Mouse (Mus musculus) ES-E14 (cell line): ENCODE results near the gene Med13l. TPM values are rescaled to one million over a fixed set of nuclear protein-coding genes. Genes with fewer than 3 reads are reported as not detected.

Experiments
- DNase-seq: peaks from one replicate; pipeline ENCODE4 v3.0.0-alpha.2; 2013; ENCODE audit warnings: low read depth, low spot score
- H3K27ac ChIP-seq: 2 replicates; pipeline ENCODE4 v1.5.1; 2012; ENCODE audit warnings: low read depth, mild to moderate bottlenecking, low read length, moderate library complexity, mixed read lengths; ENCODE audit not compliant: poor library complexity, insufficient read depth, severe bottlenecking
- H3K36me3 ChIP-seq: 2 replicates; pipeline ENCODE4 v1.6.1; 2012; ENCODE audit warnings: mild to moderate bottlenecking, low read length, moderate library complexity, mixed read lengths; ENCODE audit not compliant: control insufficient read depth, poor library complexity, insufficient read depth, severe bottlenecking
- H3K4me1 ChIP-seq, 2 experiments: fragments of 150-350 bp in 1 of 2; sonication (generic) in 1 of 2; 2 replicates each; pipeline ENCODE4 v1.6.1; 2012; ENCODE audit warnings: low read length in 2 of 2, mild to moderate bottlenecking in 1 of 2, mixed read lengths in 1 of 2; ENCODE audit not compliant: control insufficient read depth in 2 of 2, insufficient read depth in 2 of 2, poor library complexity in 1 of 2
- H3K4me3 ChIP-seq, 2 experiments: fragments of 150-350 bp in 1 of 2; sonication (generic) in 1 of 2; 2 replicates each; pipeline ENCODE4 v1.5.1; 2012; ENCODE audit warnings: low read length in 2 of 2, low read depth in 1 of 2, mild to moderate bottlenecking in 1 of 2, mixed read lengths in 1 of 2; ENCODE audit not compliant: insufficient read depth in 1 of 2, poor library complexity in 1 of 2, severe bottlenecking in 1 of 2
- H3K9ac ChIP-seq: 2 replicates; pipeline ENCODE4 v1.6.1; 2012; ENCODE audit warnings: low read depth, mild to moderate bottlenecking, low read length, mixed read lengths; ENCODE audit not compliant: poor library complexity, insufficient read depth, severe bottlenecking
- H3K9me3 ChIP-seq: fragments of 150-350 bp; sonication (generic); 2 replicates; pipeline ENCODE4 v1.6.1; 2012; ENCODE audit warnings: low read depth, mild to moderate bottlenecking, low read length; ENCODE audit not compliant: control insufficient read depth, insufficient read depth
- CHD2 ChIP-seq: IDR thresholded peaks from 2 replicates; pipeline ENCODE4 v1.6.1; 2014; ENCODE audit warnings: mild to moderate bottlenecking, low read depth, low read length, inconsistent platforms
- HCFC1 ChIP-seq: IDR thresholded peaks from 2 replicates; pipeline ENCODE4 v1.6.1; 2012; ENCODE audit warnings: low read length, inconsistent platforms, borderline replicate concordance; ENCODE audit not compliant: insufficient read depth
- MAFK ChIP-seq: IDR thresholded peaks from 2 replicates; pipeline ENCODE4 v1.6.1; 2014; ENCODE audit warnings: mild to moderate bottlenecking, low read depth, low read length, inconsistent platforms; ENCODE audit not compliant: insufficient read depth
- ZC3H11A ChIP-seq: IDR thresholded peaks from 2 replicates; pipeline ENCODE4 v1.6.1; 2012; ENCODE audit warnings: low read depth, mild to moderate bottlenecking, inconsistent platforms, low read length, borderline replicate concordance
- ZNF384 ChIP-seq: IDR thresholded peaks from 2 replicates; pipeline ENCODE4 v1.6.1; 2012; ENCODE audit warnings: low read depth, low read length, inconsistent platforms
- in situ Hi-C, 2 experiments: fragments of 600-800 bp; cut with MboI; formaldehyde crosslinking; loops; one replicate each; pipeline ENCODE4 v1.15.1; 2025; ENCODE audit warnings: low sequenced_read_pairs in 2 of 2, inconsistent platforms in 1 of 2; ENCODE audit not compliant: unreplicated experiment in 2 of 2
- total RNA-seq: library from RNA; depleted of rRNA; stranded (reverse); fragments of 300-350 nt; gene quantifications from 2 replicates; pipeline ENCODE4 v1.2.3, GENCODE M21; 2012

Gene Med13l
- total RNA-seq, 1 experiment = 52.4 TPM

DNA sequence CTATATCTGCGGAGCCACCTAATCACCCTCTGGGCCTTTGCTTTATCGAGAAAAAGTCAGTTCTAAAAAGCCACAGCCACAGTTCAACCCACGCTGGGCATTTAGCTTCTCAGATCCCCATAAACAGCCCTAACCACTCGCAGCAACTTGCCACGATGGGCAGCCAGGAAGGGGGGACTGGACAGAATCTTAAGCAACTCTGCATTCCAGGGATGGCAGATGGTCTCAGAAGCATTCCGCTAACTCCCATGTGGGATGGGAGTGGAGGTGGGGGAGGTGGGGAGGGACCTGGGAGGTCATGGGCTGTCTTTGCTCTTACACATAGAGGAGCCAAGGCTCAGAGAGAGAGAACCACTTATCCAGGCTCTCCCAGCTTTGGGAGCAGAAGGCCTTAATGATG is 44.0 kb upstream of the Med13l start:
- Histone ChIP-seq H3K4me1 (peaks cover 25 to 47% of the 10 kb centered on the region in 2 experiments), H3K9ac (peak overlapping the region; percentile 26; the same call in 1 of the 2 replicates), H3K27ac (peak overlapping the region; percentile 50; the same call in 1 of the 2 replicates), H3K9me3 (no peaks in the 10 kb centered on the region), H3K36me3 (no peaks in the 10 kb centered on the region), H3K4me3 (peak overlapping the region in 1 of 2 experiments; percentile 2; a peak in 1 of 4 replicates)
- DNase-seq = no peak
- in situ Hi-C loops = no loop called here
- TF ChIP-seq MAFK = no peak
- TF ChIP-seq CHD2 = no peak
- TF ChIP-seq HCFC1 = no peak
- no peak for TF ChIP-seq ZNF384
- no peak for TF ChIP-seq ZC3H11A

DNA sequence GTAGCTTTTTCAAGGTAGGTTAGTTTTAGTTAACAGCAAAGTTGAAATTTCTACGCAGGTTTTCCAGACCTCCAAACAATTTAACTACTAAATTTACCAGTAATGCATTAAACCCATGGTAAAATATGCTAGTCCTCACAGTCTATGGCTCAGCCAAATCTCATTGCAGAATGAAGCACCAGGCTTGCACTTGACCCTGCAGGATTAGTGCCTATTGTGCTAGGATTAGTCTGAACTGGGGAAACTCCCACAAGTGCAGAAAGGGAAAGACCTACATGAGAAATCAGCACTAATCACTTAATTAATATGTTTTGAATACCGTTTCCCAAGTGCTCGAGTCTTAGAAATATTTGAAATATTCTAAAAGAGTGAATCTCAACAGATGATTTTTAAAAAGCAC is 40.0 kb upstream of the Med13l start:
- Histone ChIP-seq H3K36me3 (no peaks in the 10 kb centered on the region), H3K4me3 (no peak overlapping the region), H3K4me1 (peaks cover 13 to 34% of the 10 kb centered on the region in 2 experiments), H3K9ac (no peak overlapping the region), H3K9me3 (no peaks in the 10 kb centered on the region), H3K27ac (no peak overlapping the region)
- in situ Hi-C loops = no loop called here
- TF ChIP-seq MAFK = no peak; the same call in 1 of the 2 replicates
- no peak for TF ChIP-seq HCFC1
- TF ChIP-seq CHD2 = no peak
- TF ChIP-seq ZNF384 = no peak
- TF ChIP-seq ZC3H11A = no peak
- DNase-seq = no peak

DNA sequence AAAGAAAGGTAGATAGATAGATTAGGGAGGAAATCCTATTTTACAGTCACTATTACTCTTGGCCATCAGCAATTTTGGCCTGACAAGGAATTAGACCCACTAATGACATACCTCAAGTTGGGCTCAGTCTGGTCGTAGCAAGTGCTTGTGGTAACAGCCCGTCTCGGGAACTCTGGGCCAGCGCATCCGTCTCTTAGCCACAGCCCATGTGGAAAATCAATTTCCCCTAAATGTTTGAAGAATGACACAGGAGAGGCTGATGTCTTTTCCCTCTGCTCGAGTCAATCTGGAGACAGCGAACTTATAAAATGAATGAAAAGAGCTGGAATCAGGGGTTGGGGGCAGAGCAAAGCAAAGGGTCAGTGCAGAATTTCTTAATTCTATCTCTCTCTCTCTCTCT is 36.1 kb upstream of the Med13l start:
- Histone ChIP-seq H3K9me3 (no peaks in the 10 kb centered on the region), H3K4me3 (no peak overlapping the region), H3K9ac (no peak overlapping the region), H3K36me3 (no peaks in the 10 kb centered on the region), H3K4me1 (peaks cover 0 to 7% of the 10 kb centered on the region in 2 experiments; a peak in 2 of 4 replicates), H3K27ac (no peak overlapping the region)
- TF ChIP-seq MAFK = no peak
- TF ChIP-seq ZNF384 = no peak
- no peak for TF ChIP-seq ZC3H11A
- no peak for TF ChIP-seq HCFC1
- in situ Hi-C loops = no loop called here
- no peak for DNase-seq

DNA sequence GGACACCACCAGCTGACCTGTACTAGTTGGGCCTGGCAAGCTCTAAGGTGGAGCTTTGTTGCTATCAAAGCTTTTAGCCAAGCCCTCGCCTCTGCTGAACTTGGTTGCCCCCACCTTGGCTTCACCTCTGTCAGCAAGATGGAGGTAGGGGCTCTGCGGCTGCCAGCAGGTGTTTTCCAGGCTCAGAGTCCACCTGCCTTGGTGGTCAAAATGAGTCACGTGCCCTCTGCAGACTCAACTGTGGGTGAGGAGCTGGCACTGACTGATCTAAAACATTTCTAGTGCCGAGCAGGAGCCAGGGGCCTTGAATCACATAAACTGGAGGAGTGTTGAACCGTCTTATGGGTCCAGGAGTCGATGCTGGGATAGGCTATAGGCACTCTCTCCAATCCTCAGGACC is 34.8 kb upstream of the Med13l start:
- DNase-seq = no peak
- no peak for TF ChIP-seq HCFC1
- no peak for TF ChIP-seq MAFK
- no peak for TF ChIP-seq CHD2
- no peak for TF ChIP-seq ZNF384
- TF ChIP-seq ZC3H11A = no peak
- no peak overlapping the region for H3K9ac ChIP-seq
- peaks cover 0 to 4% of the 10 kb centered on the region in 2 experiments; a peak in 1 of 4 replicates for H3K4me1 ChIP-seq
- no peak overlapping the region for H3K4me3 ChIP-seq
- no peaks in the 10 kb centered on the region for H3K36me3 ChIP-seq
- no peak overlapping the region for H3K27ac ChIP-seq
- H3K9me3 ChIP-seq = no peaks in the 10 kb centered on the region
- in situ Hi-C loops = no loop called here

DNA sequence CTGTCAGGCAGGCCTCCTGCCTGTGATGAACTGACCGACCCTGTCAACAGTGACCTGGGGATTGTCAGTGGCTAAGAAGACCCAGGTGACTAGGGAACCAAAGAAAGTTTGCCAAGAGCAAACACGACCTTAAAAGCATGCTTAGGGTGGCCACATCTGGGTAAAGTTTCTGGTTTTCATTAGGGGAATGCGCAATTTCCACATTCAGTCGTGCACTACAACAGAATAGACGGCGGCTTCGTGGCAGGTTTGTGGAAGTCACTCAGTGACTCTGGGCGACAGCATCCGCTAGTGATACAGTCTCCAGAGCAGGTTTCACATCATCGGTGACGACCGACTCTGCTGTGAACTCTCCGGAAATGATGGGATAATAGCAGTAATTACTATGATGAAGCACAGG is 34.0 kb upstream of the Med13l start:
- no peak for DNase-seq
- Histone ChIP-seq H3K4me3 (no peak overlapping the region), H3K4me1 (peaks cover 0 to 2% of the 10 kb centered on the region in 2 experiments; a peak in 1 of 4 replicates), H3K27ac (no peak overlapping the region), H3K9me3 (no peaks in the 10 kb centered on the region), H3K36me3 (no peaks in the 10 kb centered on the region), H3K9ac (no peak overlapping the region)
- in situ Hi-C loops = no loop called here
- TF ChIP-seq ZC3H11A (no peak), HCFC1 (no peak), CHD2 (no peak), MAFK (no peak), ZNF384 (no peak)
